Mouse (Mus musculus) midbrain, postnatal 0 days (tissue): ENCODE measurements around the gene Zfp385b. TPM values are rescaled to one million over a fixed set of nuclear protein-coding genes. Genes with fewer than 3 reads are reported as not detected.

Experiments used
- ATAC-seq: fragments of 200-750 bp; cut with Nextera tagmentation; 2 replicates; pipeline ENCODE4 v1.8.0; 2017; ENCODE audit warnings: moderate number of reproducible peaks, mild to moderate bottlenecking, moderate TSS enrichment, moderate library complexity; ENCODE audit not compliant: low FRiP score
- DNase-seq: peaks from one replicate; pipeline ENCODE4 v3.0.0-alpha.2; 2015; ENCODE audit warnings: low spot score
- H3K27ac ChIP-seq: fragments of 300-500 bp; sonication (generic); 2 replicates; pipeline ENCODE4 v1.5.1; 2014; ENCODE audit warnings: low read depth, mild to moderate bottlenecking, low read length, mixed read lengths
- H3K27me3 ChIP-seq: fragments of 300-500 bp; sonication (generic); 2 replicates; pipeline ENCODE4 v1.6.1; 2014; ENCODE audit warnings: low read length, control low read depth, mixed read lengths; ENCODE audit not compliant: insufficient read depth
- H3K36me3 ChIP-seq: fragments of 300-500 bp; sonication (generic); 2 replicates; pipeline ENCODE4 v1.6.1; 2014; ENCODE audit warnings: low read length, control low read depth, mixed read lengths; ENCODE audit not compliant: insufficient read depth
- H3K4me1 ChIP-seq: fragments of 300-500 bp; sonication (generic); 2 replicates; pipeline ENCODE4 v1.6.1; 2014; ENCODE audit warnings: mild to moderate bottlenecking, control low read depth, antibody characterized with exemption, low read length, mixed read lengths; ENCODE audit not compliant: insufficient read depth
- H3K4me2 ChIP-seq: fragments of 300-500 bp; sonication (generic); 2 replicates; pipeline ENCODE4 v1.6.1; 2014; ENCODE audit warnings: low read depth, mild to moderate bottlenecking, low read length, mixed read lengths; ENCODE audit not compliant: poor library complexity, severe bottlenecking
- H3K4me3 ChIP-seq: fragments of 300-500 bp; sonication (generic); 2 replicates; pipeline ENCODE4 v1.5.1; 2014; ENCODE audit warnings: low read depth, mild to moderate bottlenecking, low read length, moderate library complexity
- H3K9ac ChIP-seq: fragments of 300-500 bp; sonication (generic); replicated peaks from 2 replicates; pipeline ENCODE4 v1.6.1; 2014; ENCODE audit warnings: mild to moderate bottlenecking, low read length, moderate library complexity, mixed read lengths; ENCODE audit not compliant: poor library complexity, severe bottlenecking
- H3K9me3 ChIP-seq: fragments of 300-500 bp; sonication (generic); 2 replicates; pipeline ENCODE4 v1.6.1; 2016; ENCODE audit warnings: low read length, control low read depth
- CTCF ChIP-seq: IDR thresholded peaks from 2 replicates; pipeline ENCODE4 v1.5.1; 2016; ENCODE audit warnings: antibody characterized with exemption, mild to moderate bottlenecking
- WGBS: fragments of 180-500 bp; shearing (Covaris S2); extraction: QIAGEN DNeasy Blood & Tissue Kit; methylation state at CpG from one replicate; pipeline ENCODE4 v1.1.7; 2014; 5-methylcytosine and 5-hydroxymethylcytosine counted together
- polyA plus RNA-seq: library from polyadenylated mRNA; unstranded; fragments of >200 nt; fragmentation: Nextera tagmentation; extraction: Ambion mirVana; gene quantifications from 2 replicates; pipeline ENCODE4 v1.2.1, GENCODE M21; 2015
- total RNA-seq: library from RNA; depleted of rRNA; stranded (reverse); fragments of >200 nt; gene quantifications from 2 replicates; pipeline ENCODE4 v1.2.3, GENCODE M21; 2014

Gene Zfp385b
- total and polyA plus RNA-seq, 2 experiments from 2014 or later, result 11.8 to 16.6 TPM

DNA sequence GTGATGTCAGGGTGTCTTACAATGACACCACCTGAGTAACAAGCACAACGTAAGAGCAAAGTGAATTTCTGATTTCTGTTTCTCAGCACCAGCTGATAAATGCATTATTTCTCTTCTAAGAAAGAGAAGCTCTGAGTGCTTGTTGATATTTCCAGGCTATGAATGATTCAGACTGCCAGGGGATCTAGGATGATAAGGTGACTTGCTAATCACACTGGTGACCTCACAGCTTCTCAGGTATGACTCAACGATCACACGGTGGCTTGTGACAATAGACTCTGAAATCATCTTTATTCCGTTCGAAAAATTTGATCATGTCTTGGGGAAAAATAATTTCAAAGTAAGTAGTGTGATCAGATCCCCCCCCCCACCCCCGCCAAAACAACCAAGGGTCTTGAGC is 321.5 kb downstream of the Zfp385b start:
- 87% methylated on average over 6 of the region's 6 CpGs for WGBS
- ATAC-seq (no peak), DNase-seq (no peak)
- H3K9me3 ChIP-seq, result no peaks in the 10 kb centered on the region
- H3K4me3 ChIP-seq, result no peak overlapping the region
- no peak overlapping the region for H3K27ac ChIP-seq
- H3K4me2 ChIP-seq, result no peak overlapping the region
- no peaks in the 10 kb centered on the region for H3K36me3 ChIP-seq
- H3K9ac ChIP-seq, result no peak overlapping the region
- no peaks in the 10 kb centered on the region for H3K4me1 ChIP-seq
- H3K27me3 ChIP-seq, result no peaks in the 10 kb centered on the region
- TF ChIP-seq CTCF, result no peak

DNA sequence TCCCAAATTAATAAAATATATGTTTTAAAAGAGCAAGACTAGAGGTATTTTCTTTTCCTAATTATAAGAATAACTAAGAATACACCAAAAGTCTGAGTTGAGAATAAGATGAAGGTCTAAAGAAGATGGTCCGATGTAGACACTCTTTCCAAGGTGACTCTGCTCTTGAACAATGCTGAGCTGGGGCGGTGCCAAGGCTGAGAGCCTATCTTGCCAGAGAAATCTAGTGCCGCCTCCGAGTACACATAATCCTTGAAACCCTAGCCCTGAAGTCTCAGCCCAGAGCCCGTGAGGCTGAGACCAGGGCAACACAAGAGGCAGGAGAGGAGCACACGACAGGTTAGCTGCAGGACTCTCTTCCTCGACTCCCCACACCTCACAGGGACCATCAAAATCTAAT is 323.4 kb downstream of the Zfp385b start:
- DNase-seq (no peak), ATAC-seq (no peak)
- no peak overlapping the region for H3K4me2 ChIP-seq
- no peaks in the 10 kb centered on the region for H3K36me3 ChIP-seq
- H3K27me3 ChIP-seq, result no peaks in the 10 kb centered on the region
- 90% methylated on average over 7 of the region's 7 CpGs for WGBS
- H3K9ac ChIP-seq, result no peak overlapping the region
- no peaks in the 10 kb centered on the region for H3K9me3 ChIP-seq
- no peak overlapping the region for H3K4me3 ChIP-seq
- H3K27ac ChIP-seq, result no peak overlapping the region
- TF ChIP-seq CTCF, result no peak
- no peaks in the 10 kb centered on the region for H3K4me1 ChIP-seq

DNA sequence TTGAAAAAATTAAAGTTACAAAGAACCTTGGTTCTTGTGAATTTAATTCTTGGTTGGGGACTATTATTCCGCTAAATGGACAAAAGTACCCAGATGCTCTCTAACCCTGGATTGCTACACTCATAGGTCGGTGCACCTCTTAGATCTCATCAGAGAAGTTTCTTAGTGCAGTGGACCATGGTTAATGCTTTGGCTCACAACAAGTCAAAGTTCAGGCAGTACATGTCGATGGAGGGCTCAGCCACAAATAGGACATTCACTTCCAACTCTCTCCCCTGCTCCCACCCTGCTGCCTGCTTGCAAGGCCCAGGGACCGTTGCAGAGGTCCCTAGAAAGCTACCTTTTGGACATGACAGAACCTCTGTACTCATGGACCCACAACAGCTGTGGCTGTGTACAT is 324.1 kb downstream of the Zfp385b start:
- ATAC-seq, result no peak
- TF ChIP-seq CTCF, result no peak
- 80% methylated on average over 4 of the region's 4 CpGs for WGBS
- no peaks in the 10 kb centered on the region for H3K9me3 ChIP-seq
- H3K4me2 ChIP-seq, result no peak overlapping the region
- no peak overlapping the region for H3K9ac ChIP-seq
- H3K4me1 ChIP-seq, result no peaks in the 10 kb centered on the region
- no peak overlapping the region for H3K27ac ChIP-seq
- DNase-seq, result no peak
- no peaks in the 10 kb centered on the region for H3K27me3 ChIP-seq
- H3K4me3 ChIP-seq, result no peak overlapping the region
- H3K36me3 ChIP-seq, result no peaks in the 10 kb centered on the region

DNA sequence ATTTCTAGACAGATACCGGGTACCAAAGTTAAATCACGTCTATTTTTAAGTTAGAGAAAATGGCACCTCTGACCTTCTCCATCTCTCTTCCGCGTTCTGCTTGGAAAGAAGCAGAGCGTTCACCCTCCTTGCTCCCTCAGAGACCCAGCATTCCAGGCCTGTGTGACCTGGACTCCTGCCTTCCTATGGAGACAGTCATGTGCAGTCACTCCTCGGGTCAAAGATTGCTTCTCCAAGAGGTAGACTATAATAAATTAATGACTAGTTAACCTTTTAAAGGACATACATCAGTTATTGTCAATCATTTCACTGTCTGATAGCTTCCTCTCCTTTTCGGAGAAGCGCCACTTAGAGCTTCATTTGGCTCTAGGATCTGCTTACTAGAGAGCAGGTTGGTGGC is 325.7 kb downstream of the Zfp385b start:
- no peak overlapping the region for H3K4me2 ChIP-seq
- DNase-seq (no peak), ATAC-seq (no peak)
- H3K27ac ChIP-seq, result no peak overlapping the region
- H3K36me3 ChIP-seq, result no peaks in the 10 kb centered on the region
- H3K4me3 ChIP-seq, result no peak overlapping the region
- no peaks in the 10 kb centered on the region for H3K27me3 ChIP-seq
- H3K9me3 ChIP-seq, result no peaks in the 10 kb centered on the region
- 94% methylated on average over 8 of the region's 8 CpGs for WGBS
- H3K4me1 ChIP-seq, result no peaks in the 10 kb centered on the region
- no peak overlapping the region for H3K9ac ChIP-seq
- TF ChIP-seq CTCF, result no peak

DNA sequence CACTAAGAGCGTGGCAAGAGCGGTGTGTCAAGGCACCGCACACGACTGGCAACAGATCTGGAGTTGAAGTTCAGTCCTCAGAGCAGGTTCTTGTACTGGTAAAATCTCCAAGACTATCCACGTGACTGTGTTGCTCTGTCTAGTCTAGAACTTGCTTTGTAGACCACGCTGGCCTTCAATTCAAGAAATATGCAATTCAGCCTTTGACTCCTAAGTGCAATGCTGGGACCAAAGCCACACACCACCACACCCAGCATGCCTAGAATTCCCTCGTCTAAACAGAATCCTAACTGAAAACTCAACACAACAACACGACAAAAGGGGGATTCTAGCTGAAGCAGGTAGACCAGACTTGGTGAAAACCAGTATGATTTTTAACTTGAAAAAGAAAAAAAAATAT is 332.3 kb downstream of the Zfp385b start:
- Histone ChIP-seq H3K36me3 (no peaks in the 10 kb centered on the region), H3K4me1 (no peaks in the 10 kb centered on the region), H3K27ac (no peak overlapping the region), H3K4me3 (no peak overlapping the region), H3K4me2 (no peak overlapping the region), H3K9ac (no peak overlapping the region), H3K9me3 (no peaks in the 10 kb centered on the region), H3K27me3 (no peaks in the 10 kb centered on the region)
- WGBS, result 92% methylated on average over 8 of the region's 8 CpGs
- DNase-seq, result no peak
- no peak for TF ChIP-seq CTCF
- no peak for ATAC-seq

DNA sequence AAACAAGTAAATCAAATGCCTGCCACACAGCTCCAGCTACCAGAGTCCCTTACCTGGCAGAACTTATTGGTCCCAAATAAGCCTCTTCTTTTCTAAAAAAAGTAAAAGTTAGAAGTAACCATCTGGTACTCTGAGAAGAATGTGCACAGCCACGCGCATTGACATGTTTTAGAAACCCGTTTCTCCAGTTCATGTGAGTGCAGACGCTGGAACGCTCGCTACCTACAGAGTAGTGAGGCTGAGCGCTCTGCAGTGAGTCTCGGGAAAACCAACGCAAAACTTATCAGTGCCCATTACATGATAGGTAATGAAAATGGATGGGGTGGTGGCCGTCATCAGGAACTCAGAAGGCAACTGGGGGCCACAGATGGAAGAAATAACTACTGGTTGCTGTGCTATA is 338.2 kb downstream of the Zfp385b start:
- 95% methylated on average over 10 of the region's 10 CpGs for WGBS
- no peak overlapping the region for H3K4me3 ChIP-seq
- no peak overlapping the region for H3K9ac ChIP-seq
- DNase-seq, result no peak
- H3K9me3 ChIP-seq, result no peaks in the 10 kb centered on the region
- no peak overlapping the region for H3K27ac ChIP-seq
- no peak for ATAC-seq
- no peak for TF ChIP-seq CTCF
- H3K27me3 ChIP-seq, result no peaks in the 10 kb centered on the region
- H3K4me1 ChIP-seq, result no peaks in the 10 kb centered on the region
- H3K36me3 ChIP-seq, result no peaks in the 10 kb centered on the region
- no peak overlapping the region for H3K4me2 ChIP-seq
